Mouse (Mus musculus) adrenal gland, adult 8-10 months (tissue): ENCODE data around the gene Pllp. TPM values are rescaled to one million over a fixed set of nuclear protein-coding genes. Genes with fewer than 3 reads are reported as not detected.
A peak's percentile ranks its signal among the peaks of the same experiment; 100 is the strongest.

Source experiments
- DNase-seq: peaks from one replicate; pipeline ENCODE4 v3.0.0; 2022
- total RNA-seq, 4 experiments: library from RNA; stranded (reverse); gene quantifications; 2 replicates each; pipeline ENCODE4 v1.2.4; 2022

The Pllp gene
- 1 to 10 TPM; 1.1 to 2.2 (median 1.7) TPM for total RNA-seq

GRCm38 (mm10) chr8:94695994-94696384, at the start of gene Pllp:
Pllp (minus strand) TSS chr8:94696278.
- DNase-seq, result no peak

GRCm38 (mm10) chr8:94745476-94746184, 49.6 kb upstream of the Pllp start, which contains the start of gene Ccl22:
Ccl22 (plus strand) TSS chr8:94745590.
- no peak for DNase-seq

- DNase-seq, result no peak
Observed at GRCm38 (mm10) chr8:94744972-94745371, 48.9 kb upstream of the Pllp start.

GRCm38 (mm10) chr8:94744484-94744883, 48.4 kb upstream of the Pllp start:
- DNase-seq, result no peak

- DNase-seq, result no peak
Observed at GRCm38 (mm10) chr8:94741726-94742125, 45.6 kb upstream of the Pllp start.

- no peak for DNase-seq
Observed at GRCm38 (mm10) chr8:94740591-94740990, 44.5 kb upstream of the Pllp start.

GRCm38 (mm10) chr8:94739829-94740228, 43.8 kb upstream of the Pllp start:
- DNase-seq, result peak; percentile 17

- peak; percentile 18 for DNase-seq
Observed at GRCm38 (mm10) chr8:94735426-94736094, 39.5 kb upstream of the Pllp start.

- no peak for DNase-seq
Observed at GRCm38 (mm10) chr8:94734735-94735350, 38.8 kb upstream of the Pllp start.

- no peak for DNase-seq
Observed at GRCm38 (mm10) chr8:94733821-94734465, 37.9 kb upstream of the Pllp start.

GRCm38 (mm10) chr8:94729301-94729700, 33.2 kb upstream of the Pllp start:
- DNase-seq, result no peak

- DNase-seq, result no peak
Observed at GRCm38 (mm10) chr8:94725998-94726397, 29.9 kb upstream of the Pllp start.

- no peak for DNase-seq
Observed at GRCm38 (mm10) chr8:94716841-94717240, 20.8 kb upstream of the Pllp start.

- peak; percentile 19 for DNase-seq
Observed at GRCm38 (mm10) chr8:94715871-94716270, 19.8 kb upstream of the Pllp start.

- no peak for DNase-seq
Observed at GRCm38 (mm10) chr8:94714556-94714955, 18.5 kb upstream of the Pllp start.

GRCm38 (mm10) chr8:94711160-94711718, 15.2 kb upstream of the Pllp start:
- DNase-seq, result peak; percentile 18

- no peak for DNase-seq
Observed at GRCm38 (mm10) chr8:94710336-94710735, 14.3 kb upstream of the Pllp start.

GRCm38 (mm10) chr8:94706732-94707395, 10.8 kb upstream of the Pllp start:
- peak; percentile 65 for DNase-seq

- no peak for DNase-seq
Observed at GRCm38 (mm10) chr8:94705581-94706245, 9.6 kb upstream of the Pllp start.

GRCm38 (mm10) chr8:94704669-94704984, 8.5 kb upstream of the Pllp start:
- no peak for DNase-seq

GRCm38 (mm10) chr8:94703972-94704668, 8.0 kb upstream of the Pllp start:
- DNase-seq, result peak; percentile 94
